Mouse (Mus musculus) liver, embryonic 11.5 days (tissue): ENCODE measurements around the gene Inip. TPM values are rescaled to one million over a fixed set of nuclear protein-coding genes. Genes with fewer than 3 reads are reported as not detected.
A peak's percentile ranks its signal among the peaks of the same experiment; 100 is the strongest.

Experiments used
- ATAC-seq: fragments of 200-750 bp; cut with Nextera tagmentation; replicated peaks from 2 replicates; pipeline ENCODE4 v1.8.0; 2017; ENCODE audit warnings: moderate number of reproducible peaks, mild to moderate bottlenecking, moderate TSS enrichment, moderate library complexity; ENCODE audit not compliant: low FRiP score
- DNase-seq: peaks from one replicate; pipeline ENCODE4 v3.0.0-alpha.2; 2017; ENCODE audit warnings: low spot score
- H3K27ac ChIP-seq: fragments of 300-500 bp; sonication (generic); 2 replicates; pipeline ENCODE4 v1.5.1; 2014; ENCODE audit warnings: mild to moderate bottlenecking, low read depth, low read length, control low read depth
- H3K27me3 ChIP-seq: fragments of 300-500 bp; sonication (generic); replicated peaks from 2 replicates; pipeline ENCODE4 v1.6.1; 2014; ENCODE audit warnings: low read length, mixed read lengths; ENCODE audit not compliant: control insufficient read depth, insufficient read depth
- H3K36me3 ChIP-seq: fragments of 300-500 bp; sonication (generic); 2 replicates; pipeline ENCODE4 v1.6.1; 2014; ENCODE audit warnings: mild to moderate bottlenecking, low read length, moderate library complexity, mixed read lengths; ENCODE audit not compliant: control insufficient read depth, insufficient read depth
- H3K4me1 ChIP-seq: fragments of 300-500 bp; sonication (generic); replicated peaks from 2 replicates; pipeline ENCODE4 v1.6.1; 2014; ENCODE audit warnings: low read length, mixed read lengths; ENCODE audit not compliant: control insufficient read depth, insufficient read depth
- H3K4me2 ChIP-seq: fragments of 300-500 bp; sonication (generic); 2 replicates; pipeline ENCODE4 v1.6.1; 2014; ENCODE audit warnings: mild to moderate bottlenecking, control low read depth, moderate library complexity
- H3K4me3 ChIP-seq: fragments of 300-500 bp; sonication (generic); 2 replicates; pipeline ENCODE4 v1.5.1; 2014; ENCODE audit warnings: low read depth, low read length, control low read depth
- H3K9ac ChIP-seq: fragments of 300-500 bp; sonication (generic); 2 replicates; pipeline ENCODE4 v1.6.1; 2014; ENCODE audit warnings: low read depth, low read length, control low read depth
- H3K9me3 ChIP-seq: fragments of 300-500 bp; sonication (generic); 2 replicates; pipeline ENCODE4 v1.6.1; 2016; ENCODE audit warnings: low read length, inconsistent platforms, mixed read lengths; ENCODE audit not compliant: control insufficient read depth
- WGBS: fragments of 180-500 bp; shearing (Covaris S2); extraction: QIAGEN DNeasy Blood & Tissue Kit; methylation state at CpG from one replicate; pipeline ENCODE4 v1.1.7; 2014; 5-methylcytosine and 5-hydroxymethylcytosine counted together
- polyA plus RNA-seq: library from polyadenylated mRNA; unstranded; fragments of >200 nt; fragmentation: Nextera tagmentation; extraction: Ambion mirVana; gene quantifications from 2 replicates; pipeline ENCODE4 v1.2.1, GENCODE M21; 2014

Inip gene
- polyA plus RNA-seq, 1 experiment from 2014 or later: 49.9 TPM

GRCm38 (mm10) chr4:59757452-59758435 is 43.6 kb downstream of the Inip start:
- Histone ChIP-seq H3K9me3 (no peaks in the 10 kb centered on the region), H3K4me3 (no peak overlapping the region), H3K9ac (no peak overlapping the region), H3K36me3 (no peaks in the 10 kb centered on the region), H3K4me2 (no peak overlapping the region), H3K4me1 (no peaks in the 10 kb centered on the region), H3K27me3 (no peaks in the 10 kb centered on the region), H3K27ac (no peak overlapping the region)
- ATAC-seq: no peak
- 80% methylated on average over 12 of the region's 12 CpGs for WGBS
- no peak for DNase-seq

- DNase-seq (no peak), ATAC-seq (no peak)
- no peaks in the 10 kb centered on the region for H3K9me3 ChIP-seq
- H3K27ac ChIP-seq: no peak overlapping the region
- no peaks in the 10 kb centered on the region for H3K36me3 ChIP-seq
- no peaks in the 10 kb centered on the region for H3K4me1 ChIP-seq
- no peak overlapping the region for H3K9ac ChIP-seq
- H3K4me2 ChIP-seq: no peak overlapping the region
- 83% methylated on average over 9 of the region's 9 CpGs for WGBS
- H3K4me3 ChIP-seq: no peak overlapping the region
- no peaks in the 10 kb centered on the region for H3K27me3 ChIP-seq
These were observed 44.9 kb downstream of the Inip start for GRCm38 (mm10) chr4:59756332-59757082.

GRCm38 (mm10) chr4:59753491-59754140 is 47.8 kb downstream of the Inip start:
- no peaks in the 10 kb centered on the region for H3K27me3 ChIP-seq
- H3K4me2 ChIP-seq: no peak overlapping the region
- no peak for ATAC-seq
- no peak overlapping the region for H3K27ac ChIP-seq
- no peak for DNase-seq
- H3K9ac ChIP-seq: no peak overlapping the region
- H3K4me3 ChIP-seq: no peak overlapping the region
- H3K36me3 ChIP-seq: no peaks in the 10 kb centered on the region
- WGBS: 74% methylated on average over 13 of the region's 13 CpGs
- no peaks in the 10 kb centered on the region for H3K9me3 ChIP-seq
- no peaks in the 10 kb centered on the region for H3K4me1 ChIP-seq

- Histone ChIP-seq H3K27me3 (no peaks in the 10 kb centered on the region), H3K36me3 (no peaks in the 10 kb centered on the region), H3K9ac (no peak overlapping the region), H3K4me1 (no peaks in the 10 kb centered on the region), H3K9me3 (no peaks in the 10 kb centered on the region), H3K4me2 (no peak overlapping the region), H3K27ac (no peak overlapping the region), H3K4me3 (no peak overlapping the region)
- DNase-seq: no peak
- 79% methylated on average over 2 of the region's 2 CpGs for WGBS
- ATAC-seq: no peak
These were observed 61.5 kb downstream of the Inip start for GRCm38 (mm10) chr4:59739882-59740281.

GRCm38 (mm10) chr4:59739321-59739720 is 62.1 kb downstream of the Inip start:
- Histone ChIP-seq H3K4me3 (no peak overlapping the region), H3K4me2 (no peak overlapping the region), H3K27ac (no peak overlapping the region), H3K36me3 (no peaks in the 10 kb centered on the region), H3K27me3 (no peaks in the 10 kb centered on the region), H3K4me1 (no peaks in the 10 kb centered on the region), H3K9ac (no peak overlapping the region), H3K9me3 (no peaks in the 10 kb centered on the region)
- DNase-seq: no peak
- WGBS: 93% methylated on average over 4 of the region's 4 CpGs
- no peak for ATAC-seq

- no peak overlapping the region for H3K4me2 ChIP-seq
- H3K4me3 ChIP-seq: no peak overlapping the region
- peak; percentile 62; the same call in 1 of the 2 replicates for ATAC-seq
- no peaks in the 10 kb centered on the region for H3K27me3 ChIP-seq
- DNase-seq: no peak
- no peak overlapping the region for H3K9ac ChIP-seq
- no peak overlapping the region for H3K27ac ChIP-seq
- H3K4me1 ChIP-seq: no peaks in the 10 kb centered on the region; the same call in 1 of the 2 replicates
- 60% methylated on average over 7 of the region's 7 CpGs for WGBS
- H3K9me3 ChIP-seq: no peaks in the 10 kb centered on the region
- H3K36me3 ChIP-seq: no peaks in the 10 kb centered on the region
These were observed 69.8 kb downstream of the Inip start for GRCm38 (mm10) chr4:59731544-59731943.

GRCm38 (mm10) chr4:59728839-59729238 is 72.5 kb downstream of the Inip start:
- H3K4me3 ChIP-seq: no peak overlapping the region
- no peak overlapping the region for H3K4me2 ChIP-seq
- DNase-seq: no peak
- 79% methylated on average over 2 of the region's 2 CpGs for WGBS
- peaks cover 7% of the 10 kb centered on the region for H3K4me1 ChIP-seq
- no peak for ATAC-seq
- H3K36me3 ChIP-seq: no peaks in the 10 kb centered on the region
- no peak overlapping the region for H3K27ac ChIP-seq
- no peaks in the 10 kb centered on the region for H3K9me3 ChIP-seq
- H3K27me3 ChIP-seq: no peaks in the 10 kb centered on the region
- H3K9ac ChIP-seq: no peak overlapping the region

GRCm38 (mm10) chr4:59727878-59728261 is 73.5 kb downstream of the Inip start:
- no peaks in the 10 kb centered on the region for H3K9me3 ChIP-seq
- WGBS: 74% methylated on average over 9 of the region's 9 CpGs
- H3K4me3 ChIP-seq: no peak overlapping the region
- no peak overlapping the region for H3K27ac ChIP-seq
- H3K9ac ChIP-seq: no peak overlapping the region
- peaks cover 7% of the 10 kb centered on the region for H3K4me1 ChIP-seq
- H3K4me2 ChIP-seq: no peak overlapping the region
- no peaks in the 10 kb centered on the region for H3K36me3 ChIP-seq
- no peaks in the 10 kb centered on the region for H3K27me3 ChIP-seq
- DNase-seq (no peak), ATAC-seq (no peak)
